Mouse (Mus musculus) C2C12 (cell line): Measurements from ENCODE around the gene Cib1.

Source experiments
- CTCF ChIP-seq: IDR thresholded peaks from one replicate; pipeline ENCODE4 v1.5.1; 2011; ENCODE audit not compliant: control insufficient read depth, insufficient read depth, insufficient read length
- MAX ChIP-seq: IDR thresholded peaks from one replicate; pipeline ENCODE4 v1.6.1; 2011; ENCODE audit warnings: mild to moderate bottlenecking, control low read depth
- MYOD1 ChIP-seq: IDR thresholded peaks from one replicate; pipeline ENCODE4 v1.6.1; 2011; ENCODE audit warnings: low read depth; ENCODE audit not compliant: control insufficient read depth, insufficient read length

- TF ChIP-seq CTCF: no peak
- no peak for TF ChIP-seq MYOD1
- no peak for TF ChIP-seq MAX
These were observed 47.6 kb downstream of the Cib1 start for GRCm38 (mm10) chr7:80184968-80185367.
